Mouse (Mus musculus) left cerebral cortex, postnatal 4 days (tissue): Measurements from ENCODE around the gene Gprc5c. TPM values are rescaled to one million over a fixed set of nuclear protein-coding genes. Genes with fewer than 3 reads are reported as not detected.

Experiments
- DNase-seq: peaks from one replicate; pipeline ENCODE4 v3.0.0-alpha.2; 2022
- intact Hi-C: fragments of 180-260 bp; cut with DNase I; formaldehyde crosslinking; loops from one replicate; pipeline ENCODE4 v1.15.1; 2025
- total RNA-seq, 2 experiments: library from RNA; stranded (reverse); gene quantifications; 2 replicates each; pipeline ENCODE4 v1.2.3; 2021

The Gprc5c gene
- total RNA-seq, 2 experiments from 2014 or later = 4.9 to 5.6 TPM

GRCm38 (mm10) chr11:114830433-114830773 is 20.5 kb upstream of the Gprc5c start:
- intact Hi-C loops = no loop called here
- no peak for DNase-seq

DNA sequence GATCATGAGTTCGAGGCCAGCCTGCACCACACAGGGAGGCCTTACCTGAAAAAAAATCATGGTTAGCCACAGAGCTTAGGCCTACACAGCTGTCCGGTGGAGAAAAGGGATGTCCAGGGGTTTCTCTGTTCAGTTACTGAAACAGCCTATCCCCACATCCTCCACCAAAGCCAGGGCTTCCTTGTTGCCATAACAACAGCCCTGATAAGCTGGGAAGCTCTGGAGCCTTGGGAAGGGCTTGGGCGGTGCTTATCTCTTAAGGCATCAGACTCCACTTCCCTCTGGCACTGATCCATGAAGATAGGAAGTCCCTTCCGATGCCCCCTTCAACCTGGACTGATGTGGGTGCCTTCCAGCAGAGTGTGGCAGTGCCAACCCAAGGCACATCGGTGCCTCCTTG is 17.8 kb upstream of the Gprc5c start:
- intact Hi-C loops = no loop called here
- no peak for DNase-seq

- intact Hi-C loops = no loop called here
- peak; percentile 31 for DNase-seq
Observed at GRCm38 (mm10) chr11:114843818-114844463, 7.0 kb upstream of the Gprc5c start.

DNA sequence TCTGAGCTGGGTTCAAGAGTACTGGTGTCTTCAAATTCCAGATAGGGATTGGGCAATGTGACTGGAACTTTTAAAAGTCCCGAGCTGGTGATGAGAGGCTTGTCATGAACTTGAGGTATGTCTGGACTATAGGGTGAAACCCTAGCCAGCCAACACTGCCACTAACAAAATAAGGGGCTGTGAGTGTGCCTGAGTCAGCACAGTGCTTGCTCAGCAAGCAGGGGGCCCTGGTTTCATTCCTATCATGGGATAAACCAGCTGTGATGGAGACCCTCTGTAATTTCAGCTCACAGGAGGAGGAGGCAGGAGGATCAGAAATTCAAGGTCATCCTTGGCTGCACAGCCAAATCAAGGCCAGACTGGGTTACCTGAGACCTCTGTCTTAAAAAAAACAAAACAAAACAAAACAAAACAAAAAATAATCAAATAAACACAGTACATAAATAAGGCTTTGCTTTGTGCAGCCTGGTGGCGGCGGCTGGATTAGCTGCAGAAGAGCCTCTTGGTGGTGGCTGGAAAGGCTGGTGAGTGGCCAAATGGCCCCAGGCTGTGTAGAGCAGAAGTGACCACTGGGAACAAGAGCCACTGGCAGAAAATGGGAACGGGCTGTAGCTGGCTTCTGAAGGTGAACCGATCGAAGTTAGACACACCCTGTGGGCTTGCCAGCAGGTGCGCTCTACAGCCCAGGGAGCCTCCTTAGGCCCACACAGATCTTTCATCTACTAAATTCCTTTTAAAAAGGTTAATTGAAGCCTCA is 6.3 kb upstream of the Gprc5c start:
- no peak for DNase-seq
- intact Hi-C loops = no loop called here

DNA sequence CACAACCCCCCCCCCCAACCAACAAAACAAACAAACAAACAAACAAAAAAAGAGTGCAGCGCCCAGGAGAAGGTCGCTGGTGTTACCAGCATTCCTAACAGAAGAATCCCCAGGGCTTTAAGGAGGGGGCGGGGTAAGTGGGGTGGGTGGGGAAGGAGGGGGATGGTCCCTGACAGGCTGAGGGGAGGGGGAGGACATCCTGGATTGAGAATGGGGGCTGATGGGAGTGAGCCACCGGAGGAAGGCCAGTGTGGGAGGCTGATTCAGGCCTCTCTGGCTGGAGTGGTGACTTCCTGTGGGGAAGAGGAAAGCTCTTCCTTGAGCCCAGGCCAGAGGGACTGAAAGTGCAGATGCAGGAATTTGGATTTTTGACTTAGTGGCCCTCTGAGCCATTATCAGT is 4.6 kb upstream of the Gprc5c start:
- intact Hi-C loops = no loop called here
- DNase-seq = no peak

- no peak for DNase-seq
- intact Hi-C loops = no loop called here
Observed at GRCm38 (mm10) chr11:114847008-114847407, 3.9 kb upstream of the Gprc5c start.

DNA sequence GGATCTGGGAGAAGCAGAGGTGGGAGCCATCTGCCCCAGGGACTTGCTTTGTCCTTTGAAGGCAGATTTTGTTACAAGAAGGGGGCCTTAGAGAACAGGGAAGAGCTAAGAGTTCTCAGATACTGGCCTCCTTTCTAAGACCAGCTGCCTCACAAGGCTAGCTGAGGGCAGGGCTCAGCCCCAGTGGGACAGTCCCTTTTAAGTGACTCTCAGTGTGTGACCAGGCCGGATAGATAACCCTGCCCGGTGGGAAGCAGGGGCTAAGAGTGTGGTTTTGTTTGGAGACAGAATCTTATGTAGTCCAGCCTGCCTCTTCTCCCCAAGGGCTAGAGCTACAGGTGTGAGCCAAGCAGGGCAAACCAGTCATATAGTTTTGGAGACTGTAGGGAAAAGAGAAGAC is 1.4 kb upstream of the Gprc5c start:
- no peak for DNase-seq
- intact Hi-C loops = no loop called here

DNA sequence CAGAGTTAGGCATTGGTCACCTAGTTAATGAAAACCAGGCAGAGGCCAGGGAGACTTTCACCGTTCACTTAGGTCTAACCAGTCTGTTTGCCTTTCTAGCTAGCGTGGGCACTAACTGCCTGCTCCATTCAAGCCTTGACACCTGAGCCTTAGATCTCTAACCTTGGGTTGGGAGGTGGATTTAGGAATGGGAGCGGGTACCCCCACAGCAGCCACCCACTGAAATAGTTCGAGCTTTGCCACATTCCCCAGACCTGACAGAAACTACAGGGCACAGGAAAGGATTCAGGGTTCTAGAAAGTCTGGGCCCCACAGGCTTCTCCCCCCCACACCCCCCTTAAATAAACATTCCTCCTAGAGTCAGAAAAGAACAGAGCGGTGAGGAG is 893 bp upstream of the Gprc5c start:
- intact Hi-C loops = no loop called here
- no peak for DNase-seq

- peak; percentile 58 for DNase-seq
- intact Hi-C loops = no loop called here
Observed at GRCm38 (mm10) chr11:114851269-114851607, 286 bp downstream of the Gprc5c start.

DNA sequence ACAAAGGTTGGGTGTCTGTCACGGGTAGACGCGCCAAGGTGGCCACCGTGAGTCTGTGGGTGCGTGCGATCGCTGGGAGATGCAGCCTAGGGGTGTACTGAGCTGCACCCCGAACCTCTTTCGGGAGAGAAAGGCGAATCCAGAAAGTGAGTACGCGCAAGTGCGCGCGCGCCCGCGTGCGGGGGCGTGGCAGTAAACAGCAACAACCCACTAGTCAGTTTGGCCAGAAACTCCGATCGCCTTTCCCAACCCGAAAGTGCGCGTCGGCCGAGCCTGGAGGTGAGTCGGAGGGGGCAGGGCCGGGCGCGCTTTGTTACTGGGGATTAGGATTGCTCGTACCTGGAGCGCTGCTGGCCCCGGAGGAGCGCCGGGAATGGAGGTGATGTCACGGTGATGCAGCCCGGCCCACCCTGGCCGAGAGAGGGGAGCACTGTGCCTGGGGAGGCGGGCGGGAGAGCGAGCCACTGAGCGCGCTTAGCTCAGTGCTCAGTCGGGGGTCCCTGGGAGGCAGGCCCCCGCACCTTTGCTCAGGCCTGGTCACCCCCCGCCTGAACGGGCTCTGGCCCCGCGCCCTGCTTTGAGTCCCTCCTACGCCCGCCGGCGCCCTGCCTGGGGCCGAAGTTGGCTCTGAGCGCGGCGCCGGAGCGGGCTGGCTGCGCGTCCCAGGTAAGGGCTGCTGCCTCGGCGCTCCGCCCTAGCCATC is 807 bp downstream of the Gprc5c start:
- intact Hi-C loops = no loop called here
- DNase-seq = peak; percentile 65

DNA sequence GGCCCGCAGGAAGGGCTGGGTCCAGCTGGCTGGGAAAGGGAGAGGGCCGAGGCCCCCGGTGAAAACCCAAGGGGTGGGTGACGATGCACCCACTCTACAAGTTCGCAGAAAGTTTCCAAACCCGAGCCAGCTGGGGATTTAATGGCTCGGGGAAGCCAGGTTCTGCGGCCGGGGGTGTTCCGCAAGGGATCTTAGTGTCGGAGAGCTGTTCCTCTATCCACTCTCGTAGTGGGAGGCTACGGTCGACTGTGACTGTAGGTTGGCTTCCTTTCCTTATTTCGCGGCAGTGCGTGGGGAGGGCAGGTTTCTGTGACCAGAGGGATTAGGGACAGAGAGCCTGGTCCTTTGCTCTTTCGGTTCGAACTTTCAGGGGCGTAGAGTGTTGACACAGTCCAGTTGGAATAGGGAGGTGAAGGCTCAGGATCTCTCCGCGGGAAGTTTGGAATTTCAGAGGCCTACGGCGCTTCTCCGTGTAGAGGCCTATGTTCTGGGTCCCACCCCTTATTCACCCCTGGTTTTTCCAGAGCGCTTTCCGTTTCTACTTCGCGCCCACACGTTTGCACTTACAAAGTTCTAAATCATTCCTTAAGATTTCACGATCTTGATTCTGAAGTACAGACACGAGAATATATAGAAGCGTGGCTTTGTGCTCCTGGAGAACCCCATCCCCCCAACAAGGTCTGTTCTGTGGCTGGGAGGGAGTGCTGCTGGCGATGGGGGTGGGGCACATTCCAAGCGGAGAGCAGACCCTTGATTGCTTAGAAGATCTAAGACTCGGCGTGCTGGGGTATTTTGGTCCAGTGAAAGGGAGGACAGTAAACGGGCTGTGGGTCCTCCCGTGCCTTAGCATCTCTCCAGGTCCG is 1.6 kb downstream of the Gprc5c start:
- no peak for DNase-seq
- intact Hi-C loops = no loop called here

- intact Hi-C loops = no loop called here
- DNase-seq = no peak
Observed at GRCm38 (mm10) chr11:114853174-114853838, 2.4 kb downstream of the Gprc5c start.

DNA sequence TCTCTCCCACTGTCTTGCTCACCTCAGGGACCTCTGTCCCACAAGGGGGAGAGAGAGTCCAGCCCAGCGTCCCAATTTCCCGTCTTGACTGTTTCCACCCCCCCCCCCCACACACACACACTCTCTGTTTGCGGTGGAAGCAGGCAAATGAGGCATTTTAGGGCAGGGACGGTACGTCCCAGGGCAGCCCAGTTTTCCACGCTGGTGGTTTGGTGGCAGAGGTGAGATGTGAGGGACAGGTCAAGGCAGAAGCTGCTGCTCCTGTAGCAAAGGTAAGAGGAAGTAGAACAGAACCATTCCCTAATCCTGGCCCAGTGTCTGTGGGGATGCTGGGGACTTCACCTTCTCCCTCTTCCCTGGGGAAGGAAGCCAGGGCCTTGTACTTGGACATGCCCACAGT is 3.6 kb downstream of the Gprc5c start:
- no peak for DNase-seq
- intact Hi-C loops = no loop called here

DNA sequence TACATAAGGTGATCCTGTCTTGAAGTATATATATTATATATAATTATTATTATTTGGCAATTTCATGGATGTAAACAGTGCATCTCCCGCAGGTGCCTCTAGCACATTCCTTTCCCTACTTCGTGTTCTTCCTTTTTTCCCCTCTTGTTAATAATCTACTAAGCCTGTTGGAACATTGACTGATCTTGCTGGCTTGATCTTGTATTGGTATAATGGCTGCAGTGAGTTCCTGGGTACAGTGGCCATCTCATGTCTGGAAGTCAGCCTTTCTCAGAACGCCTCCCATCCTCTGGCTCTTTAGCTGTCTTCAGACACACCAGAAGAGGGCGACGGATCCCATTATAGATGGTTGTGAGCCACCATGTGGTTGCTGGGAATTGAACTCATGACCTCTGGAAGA is 5.2 kb downstream of the Gprc5c start:
- intact Hi-C loops = no loop called here

GRCm38 (mm10) chr11:114858641-114859040 is 7.7 kb downstream of the Gprc5c start:
- intact Hi-C loops = no loop called here
- DNase-seq = no peak

More for the DNA sequence above, 5.2 kb downstream of the Gprc5c start:
- DNase-seq = no peak

- intact Hi-C loops = no loop called here
- DNase-seq = no peak
Observed at GRCm38 (mm10) chr11:114861057-114861456, 10.1 kb downstream of the Gprc5c start.

DNA sequence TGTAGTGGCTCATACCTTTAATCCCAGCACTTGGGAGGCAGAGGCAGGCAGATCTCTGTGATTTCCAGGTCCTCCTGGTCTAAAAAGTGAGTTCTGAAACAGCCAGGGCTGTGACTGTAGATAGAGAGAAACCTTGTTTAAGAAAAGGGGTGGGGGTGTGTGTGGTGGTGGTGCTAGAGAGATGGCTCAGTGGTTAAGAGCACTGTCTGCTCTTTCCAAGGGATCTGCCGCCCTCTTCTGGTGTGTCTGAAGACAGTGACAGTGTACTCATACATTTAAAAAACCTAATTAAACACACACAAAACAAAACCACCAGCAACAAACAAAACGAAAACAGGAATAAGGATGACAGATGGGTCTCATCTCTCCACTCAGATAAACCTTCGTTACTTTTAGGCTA is 11.7 kb downstream of the Gprc5c start:
- intact Hi-C loops = no loop called here
- no peak for DNase-seq

GRCm38 (mm10) chr11:114863918-114864420 is 13.0 kb downstream of the Gprc5c start:
- no peak for DNase-seq
- intact Hi-C loops = no loop called here

DNA sequence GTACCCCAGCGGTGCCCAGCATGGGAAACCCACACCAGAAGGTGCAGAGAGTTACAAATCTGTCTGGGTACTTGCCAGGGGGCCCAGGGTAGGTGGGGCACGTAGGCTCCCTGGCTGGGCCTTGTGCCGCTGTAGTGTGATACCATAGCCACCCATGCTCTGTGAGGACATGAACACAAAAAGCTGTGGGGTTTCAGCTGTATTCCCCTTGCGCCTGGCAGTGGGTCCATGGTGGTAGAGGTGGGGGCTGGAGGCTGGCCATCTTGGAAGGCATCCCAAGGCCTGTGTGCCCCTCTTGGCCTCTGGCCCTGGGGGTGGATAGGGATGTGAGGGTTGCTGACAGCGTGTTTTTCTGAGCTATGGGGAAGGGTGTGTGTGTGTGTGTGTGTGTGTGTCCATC is 15.0 kb downstream of the Gprc5c start:
- DNase-seq = peak; percentile 36
- intact Hi-C loops = no loop called here
